Mouse (Mus musculus) C2C12 (cell line): Measurements from ENCODE around the gene Col16a1. TPM values are rescaled to one million over a fixed set of nuclear protein-coding genes. Genes with fewer than 3 reads are reported as not detected.

Experiments
- H3K27me3 ChIP-seq: one replicate; pipeline ENCODE4 v1.6.1; 2011; ENCODE audit not compliant: control insufficient read depth, insufficient read depth, insufficient read length
- H3K36me3 ChIP-seq: one replicate; pipeline ENCODE4 v1.6.1; 2011; ENCODE audit not compliant: control insufficient read depth, insufficient read depth
- H3K4me3 ChIP-seq: one replicate; pipeline ENCODE4 v1.5.1; 2011; ENCODE audit warnings: mild to moderate bottlenecking, control low read depth; ENCODE audit not compliant: poor library complexity, insufficient read depth, severe bottlenecking
- H3K79me2 ChIP-seq: one replicate; pipeline ENCODE4 v1.6.1; 2011; ENCODE audit not compliant: control insufficient read depth, insufficient read depth
- H3K79me3 ChIP-seq: one replicate; pipeline ENCODE4 v1.6.1; 2011; ENCODE audit warnings: low read depth, control low read depth
- H3ac ChIP-seq: one replicate; pipeline ENCODE3; 2011; ENCODE audit warnings: low read depth; ENCODE audit not compliant: control insufficient read depth, insufficient read length
- CEBPB ChIP-seq: IDR thresholded peaks from one replicate; pipeline ENCODE4 v1.6.1; 2011; ENCODE audit warnings: low read depth, mild to moderate bottlenecking, control low read depth, moderate library complexity
- CTCF ChIP-seq: IDR thresholded peaks from one replicate; pipeline ENCODE4 v1.5.1; 2011; ENCODE audit not compliant: control insufficient read depth, insufficient read depth, insufficient read length
- FOSL1 ChIP-seq: IDR thresholded peaks from one replicate; pipeline ENCODE4 v1.8.0; 2011; ENCODE audit warnings: mild to moderate bottlenecking, low read length; ENCODE audit not compliant: poor library complexity, insufficient read depth, severe bottlenecking
- MAX ChIP-seq: IDR thresholded peaks from one replicate; pipeline ENCODE4 v1.6.1; 2011; ENCODE audit warnings: mild to moderate bottlenecking, control low read depth
- MYOD1 ChIP-seq: IDR thresholded peaks from one replicate; pipeline ENCODE4 v1.6.1; 2011; ENCODE audit warnings: low read depth; ENCODE audit not compliant: control insufficient read depth, insufficient read length
- MYOG ChIP-seq: IDR thresholded peaks from one replicate; pipeline ENCODE4 v1.6.1; 2011; ENCODE audit not compliant: control insufficient read depth, insufficient read length; ENCODE audit errors: extremely low read depth
- USF1 ChIP-seq: IDR thresholded peaks from one replicate; pipeline ENCODE4 v1.6.1; 2011; ENCODE audit warnings: low read depth, mild to moderate bottlenecking, control low read depth, moderate library complexity
- polyA plus RNA-seq: library from polyadenylated mRNA; unstranded; fragments of >200 nt; fragmentation: generic; extraction: Trizol; gene quantifications from one replicate; pipeline ENCODE4 v1.2.1, GENCODE M21; 2012; ENCODE audit warnings: missing spikeins

Col16a1 gene
- polyA plus RNA-seq, 1 experiment = 7.5 TPM

- TF ChIP-seq CTCF (no peak), CEBPB (no peak), MAX (no peak), FOSL1 (no peak), MYOG (no peak), USF1 (no peak), MYOD1 (no peak)
- H3K79me3 ChIP-seq = no peaks in the 10 kb centered on the region
Observed at GRCm38 (mm10) chr4:130006533-130006932, 41.1 kb upstream of the Col16a1 start.

GRCm38 (mm10) chr4:130009043-130009442 lies 38.6 kb upstream of the Col16a1 start:
- no peaks in the 10 kb centered on the region for H3K79me2 ChIP-seq
- TF ChIP-seq USF1 = no peak
- TF ChIP-seq CEBPB = no peak
- TF ChIP-seq MYOD1 = no peak
- no peak for TF ChIP-seq CTCF
- TF ChIP-seq MAX = no peak
- no peak for TF ChIP-seq FOSL1
- no peak for TF ChIP-seq MYOG
- H3ac ChIP-seq = no peak overlapping the region
- H3K79me3 ChIP-seq = no peaks in the 10 kb centered on the region
- H3K4me3 ChIP-seq = no peak overlapping the region
- H3K36me3 ChIP-seq = no peaks in the 10 kb centered on the region
- H3K27me3 ChIP-seq = peaks cover 81% of the 10 kb centered on the region

More at GRCm38 (mm10) chr4:130006533-130006932, 41.1 kb upstream of the Col16a1 start:
- peaks cover 63% of the 10 kb centered on the region for H3K27me3 ChIP-seq
- no peak overlapping the region for H3ac ChIP-seq
- no peaks in the 10 kb centered on the region for H3K36me3 ChIP-seq
- H3K79me2 ChIP-seq = no peaks in the 10 kb centered on the region
- H3K4me3 ChIP-seq = no peak overlapping the region

GRCm38 (mm10) chr4:130010723-130011122 lies 36.9 kb upstream of the Col16a1 start:
- no peaks in the 10 kb centered on the region for H3K79me2 ChIP-seq
- no peaks in the 10 kb centered on the region for H3K79me3 ChIP-seq
- TF ChIP-seq MAX (no peak), FOSL1 (no peak), USF1 (no peak), CTCF (no peak), MYOD1 (no peak), CEBPB (no peak), MYOG (no peak)
- no peaks in the 10 kb centered on the region for H3K36me3 ChIP-seq
- H3K27me3 ChIP-seq = peaks cover 64% of the 10 kb centered on the region
- H3ac ChIP-seq = no peak overlapping the region
- H3K4me3 ChIP-seq = no peak overlapping the region

GRCm38 (mm10) chr4:130012234-130012633 lies 35.4 kb upstream of the Col16a1 start:
- no peaks in the 10 kb centered on the region for H3K79me2 ChIP-seq
- no peaks in the 10 kb centered on the region for H3K36me3 ChIP-seq
- TF ChIP-seq MAX (no peak), MYOD1 (no peak), MYOG (no peak), CEBPB (no peak), FOSL1 (no peak), USF1 (no peak), CTCF (no peak)
- H3K4me3 ChIP-seq = no peak overlapping the region
- peaks cover 56% of the 10 kb centered on the region for H3K27me3 ChIP-seq
- no peaks in the 10 kb centered on the region for H3K79me3 ChIP-seq
- no peak overlapping the region for H3ac ChIP-seq

GRCm38 (mm10) chr4:130013111-130013510 lies 34.5 kb upstream of the Col16a1 start:
- H3K79me3 ChIP-seq = no peaks in the 10 kb centered on the region
- TF ChIP-seq MAX (no peak), MYOD1 (no peak), FOSL1 (no peak), USF1 (no peak), CTCF (no peak), MYOG (no peak), CEBPB (no peak)
- H3K27me3 ChIP-seq = peaks cover 49% of the 10 kb centered on the region
- H3K79me2 ChIP-seq = no peaks in the 10 kb centered on the region
- H3K36me3 ChIP-seq = no peaks in the 10 kb centered on the region
- no peak overlapping the region for H3K4me3 ChIP-seq
- H3ac ChIP-seq = no peak overlapping the region

- no peak overlapping the region for H3ac ChIP-seq
- H3K27me3 ChIP-seq = peaks cover 31% of the 10 kb centered on the region
- TF ChIP-seq CEBPB (no peak), MYOD1 (no peak), MYOG (no peak), FOSL1 (no peak), MAX (no peak), USF1 (no peak)
Observed at GRCm38 (mm10) chr4:130016010-130016409, 31.6 kb upstream of the Col16a1 start.

More at GRCm38 (mm10) chr4:130016010-130016409, 31.6 kb upstream of the Col16a1 start:
- H3K79me3 ChIP-seq = no peaks in the 10 kb centered on the region
- no peaks in the 10 kb centered on the region for H3K36me3 ChIP-seq
- H3K79me2 ChIP-seq = no peaks in the 10 kb centered on the region
- no peak overlapping the region for H3K4me3 ChIP-seq
